Mouse (Mus musculus) megakaryocyte, embryonic 14.5 days (primary cell): ENCODE results near the gene Mul1.

Experiments used
- FLI1 ChIP-seq: IDR thresholded peaks from 2 replicates; pipeline ENCODE4 v1.6.1; 2012; ENCODE audit warnings: low read length, inconsistent platforms, mixed read lengths
- GATA1 ChIP-seq: IDR thresholded peaks from 3 replicates; pipeline ENCODE4 v1.6.1; 2012; ENCODE audit warnings: mixed read lengths, low read length, inconsistent platforms, borderline replicate concordance

DNA sequence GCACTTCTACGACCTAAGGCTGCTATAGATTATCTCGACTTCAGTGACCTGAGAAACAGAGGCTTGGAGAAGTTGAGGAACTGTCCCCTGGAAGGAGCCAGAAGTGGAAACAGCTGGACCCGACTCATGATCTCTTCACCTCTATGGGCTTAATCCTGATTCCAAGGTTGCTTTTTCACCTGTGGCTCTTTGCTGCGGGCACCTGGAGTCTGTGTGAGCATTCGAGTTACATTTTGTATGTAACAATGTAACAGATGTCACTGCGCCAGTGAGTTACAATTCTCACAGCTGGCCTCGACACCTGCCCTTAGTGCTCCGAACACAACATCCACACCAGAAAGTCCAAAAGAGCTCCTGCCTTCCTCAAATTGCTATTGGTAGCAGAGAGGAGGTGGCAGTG lies 31.0 kb downstream of the Mul1 start:
- TF ChIP-seq GATA1 (no peak), FLI1 (no peak)
